Mouse (Mus musculus): ENCODE results near the gene Mfsd4b3. TPM values are rescaled to one million over a fixed set of nuclear protein-coding genes. Genes with fewer than 3 reads are reported as not detected.

The Mfsd4b3 gene
- polyA plus RNA-seq, 1 experiment = not detected

DNA sequence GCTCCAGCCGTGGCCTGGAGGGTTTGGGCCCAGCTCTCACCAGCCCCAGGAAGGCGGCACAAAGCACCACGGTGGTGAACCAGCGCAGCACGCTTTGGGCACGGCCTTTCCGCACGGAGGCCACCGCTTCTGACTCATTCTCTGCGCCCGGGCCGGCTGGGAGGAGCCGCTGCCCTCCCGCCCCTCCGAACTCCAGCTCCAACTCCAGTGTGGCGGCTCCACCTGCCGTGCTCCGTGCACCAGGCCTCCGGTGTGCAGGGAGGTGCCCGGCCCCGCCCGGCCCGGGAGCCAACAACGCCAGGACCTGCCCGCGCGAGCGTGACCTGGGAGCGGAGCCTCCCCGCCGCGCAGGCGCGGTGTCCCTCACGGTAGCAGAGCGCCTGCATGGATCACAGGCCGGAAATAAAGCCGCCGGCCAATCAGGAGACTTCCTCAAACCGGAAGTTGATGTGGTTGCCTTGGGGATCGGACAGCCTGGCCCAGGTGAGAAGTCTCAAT lies 61.0 kb downstream of the Mfsd4b3 start, which contains the start of gene Mfsd4b4:
Gene Mfsd4b4, minus strand, starts transcription at position 365 of the 498 bp plus-strand sequence.
- WGBS = under 1% methylated on average over 41 of the region's 41 CpGs
- H3K27ac ChIP-seq (ENCODE audit: insufficient read depth, low read depth, low read length) = peak within 1 kb of the TSS; percentile 77
- peaks cover 2% of the 10 kb centered on the region; the same call in 1 of the 2 replicates for H3K4me1 ChIP-seq (ENCODE audit: control insufficient read depth, insufficient read depth, low read length)
- peak within 1 kb of the TSS; percentile 96 for H3K4me3 ChIP-seq (ENCODE audit: insufficient read depth, low read depth, low read length)
- TF ChIP-seq CTCF (IDR thresholded peaks at IDR 0.05; ENCODE audit: insufficient read depth, low read depth, low read length) (no peak), POLR2A (IDR thresholded peaks at IDR 0.05; ENCODE audit: insufficient read depth, low read depth, low read length) (peak; percentile 94)

Other genes with a start within 250 kb of the Mfsd4b3 start
- 60.1 and 84.7 TPM in 2 replicates for gene Rev3l, start 228.0 kb downstream of the Mfsd4b3 start, polyA plus RNA-seq (2012; ENCODE audit: insufficient read depth, insufficient read length, low replicate concordance, missing spikeins)
- gene Mfsd4b4, start 60.9 kb downstream of the Mfsd4b3 start, polyA plus RNA-seq (2012; ENCODE audit: insufficient read depth, insufficient read length, low replicate concordance, missing spikeins) = not detected in 2 replicates
- gene Mfsd4b2, start 33.2 kb downstream of the Mfsd4b3 start, polyA plus RNA-seq (2012; ENCODE audit: insufficient read depth, insufficient read length, low replicate concordance, missing spikeins) = not detected in 2 replicates
- gene Mfsd4b5, start 26.5 kb upstream of the Mfsd4b3 start, polyA plus RNA-seq (2012; ENCODE audit: insufficient read depth, insufficient read length, low replicate concordance, missing spikeins) = not detected in 2 replicates
- gene Mfsd4b1, start 65.1 kb upstream of the Mfsd4b3 start, polyA plus RNA-seq (2012; ENCODE audit: insufficient read depth, insufficient read length, low replicate concordance, missing spikeins) = not detected in 2 replicates
- gene Slc16a10, start 182.1 kb upstream of the Mfsd4b3 start, polyA plus RNA-seq (2012; ENCODE audit: insufficient read depth, insufficient read length, low replicate concordance, missing spikeins) = not detected in 2 replicates